Mouse (Mus musculus) 3T3-L1 (cell line): ENCODE results near the gene Olfr1406.
"Not testable (repeated sequence)": the region's sequence is repeated elsewhere in the genome, so short reads cannot be mapped to it uniquely, and the experiment has no call there.

Source experiments
- DNase-seq: peaks from one replicate; pipeline ENCODE4 v3.0.0-alpha.2; 2015; ENCODE audit warnings: low read depth, low spot score

Gene Olfr1406

DNA sequence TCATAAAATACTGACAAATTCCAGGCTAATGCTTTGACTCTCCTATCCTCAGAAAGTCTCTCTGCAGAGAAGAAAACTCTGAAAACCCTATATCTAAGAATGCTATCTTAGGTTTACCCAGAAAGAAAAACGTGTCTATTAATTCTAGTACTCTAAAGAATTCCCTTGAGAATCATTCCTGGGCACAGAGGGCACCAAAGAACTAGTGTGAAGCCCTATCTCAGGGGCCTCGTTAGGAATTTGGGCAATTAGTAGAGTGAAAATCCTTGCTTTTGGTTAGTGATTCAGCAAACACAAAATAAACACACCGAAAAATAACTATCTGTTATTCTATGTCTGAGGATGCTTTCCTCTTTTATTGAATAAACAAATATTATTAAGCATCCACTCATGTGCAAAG is at the start of gene Olfr1406:
Gene Olfr1406 (minus strand): TSS at position 101 of the 400 bp plus-strand sequence.
- no peak for DNase-seq

DNA sequence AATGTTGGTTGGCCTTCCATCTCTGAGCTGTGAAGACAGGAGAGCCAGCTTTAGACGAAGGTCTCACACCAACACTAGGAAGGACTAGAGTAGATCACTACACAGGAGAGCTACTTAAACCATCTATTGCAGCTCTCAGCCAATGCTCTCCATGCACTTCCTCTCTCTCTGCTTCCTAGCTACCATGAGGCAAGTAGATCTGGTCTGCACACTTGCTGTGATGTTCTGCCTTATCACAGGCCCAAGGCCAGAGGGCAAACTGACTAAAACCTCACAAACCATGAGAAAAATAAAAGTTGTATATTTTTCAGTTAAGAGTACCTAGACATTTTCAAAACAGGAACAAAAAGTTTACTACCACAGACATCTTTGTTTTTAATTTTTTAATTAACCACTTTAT is 46.6 kb upstream of the Olfr1406 start:
- DNase-seq = not testable (repeated sequence)

- no peak for DNase-seq
These were observed 36.6 kb upstream of the Olfr1406 start, which contains the start of gene Fcer1a for GRCm38 (mm10) chr1:173227081-173227480. Fcer1a (minus strand) TSS chr1:173227214.

- no peak for DNase-seq
These were observed 26.0 kb upstream of the Olfr1406 start for GRCm38 (mm10) chr1:173216481-173216880.

GRCm38 (mm10) chr1:173212092-173212491 is 21.7 kb upstream of the Olfr1406 start, which contains the start of gene Olfr1404:
Olfr1404 (plus strand) TSS chr1:173212392.
- DNase-seq = no peak

DNA sequence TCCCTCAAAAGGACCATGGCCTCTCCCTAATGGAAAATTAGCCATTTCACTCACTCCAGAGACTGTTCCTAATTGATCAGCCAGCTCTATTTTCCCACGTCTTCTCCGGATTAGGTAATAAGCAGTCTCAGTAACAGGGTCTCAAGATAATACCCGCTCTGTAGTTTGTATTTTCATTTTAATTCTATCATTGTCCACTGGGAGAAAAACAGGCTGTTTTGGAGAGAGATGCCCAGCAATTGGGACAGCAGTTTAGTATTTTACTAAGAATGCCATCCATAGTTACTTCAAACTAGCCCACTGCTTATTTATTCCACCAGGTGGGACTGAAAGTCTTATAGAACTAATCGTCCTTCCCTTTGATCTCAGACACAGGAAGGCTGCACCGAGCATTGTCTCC is 7.1 kb upstream of the Olfr1406 start, which contains the start of gene Olfr218:
Gene Olfr218 (plus strand): TSS at position 301 of the 400 bp plus-strand sequence.
- no peak for DNase-seq

GRCm38 (mm10) chr1:173196359-173196758 is 5.9 kb upstream of the Olfr1406 start:
- no peak for DNase-seq

GRCm38 (mm10) chr1:173192059-173192458 is 1.6 kb upstream of the Olfr1406 start:
- no peak for DNase-seq

DNA sequence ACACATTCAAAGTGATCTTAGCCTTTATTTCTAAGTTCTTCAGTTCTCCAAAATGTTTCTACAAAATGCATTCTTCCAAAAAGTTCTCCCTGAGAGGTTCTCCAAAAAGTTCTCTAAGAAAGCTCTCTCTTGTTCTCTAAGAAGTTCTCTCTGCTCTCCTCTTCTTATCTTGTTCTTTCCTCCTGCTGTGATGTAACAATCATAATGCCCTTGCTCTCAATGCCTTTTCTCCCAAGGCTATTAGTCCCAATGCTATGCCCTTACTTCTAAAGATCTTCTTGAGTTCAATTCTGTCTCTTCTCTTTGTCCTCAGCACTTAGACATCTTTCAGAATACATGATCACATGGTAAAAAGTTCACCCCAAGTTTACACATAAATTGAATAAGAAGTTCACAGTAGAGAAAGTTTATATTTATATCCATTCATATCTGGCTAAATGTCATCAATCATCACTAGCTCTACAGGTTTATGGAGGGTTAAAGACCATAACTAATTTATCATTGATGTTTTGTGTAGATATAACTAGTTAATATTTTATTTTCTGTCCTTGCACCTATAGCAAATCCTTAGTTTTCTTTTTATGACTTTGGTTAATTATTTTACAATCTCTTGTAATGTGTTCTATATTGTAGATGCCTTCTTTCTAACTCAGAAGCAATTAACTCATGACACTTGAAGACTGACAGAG is 16.1 kb downstream of the Olfr1406 start:
- DNase-seq = no peak

DNA sequence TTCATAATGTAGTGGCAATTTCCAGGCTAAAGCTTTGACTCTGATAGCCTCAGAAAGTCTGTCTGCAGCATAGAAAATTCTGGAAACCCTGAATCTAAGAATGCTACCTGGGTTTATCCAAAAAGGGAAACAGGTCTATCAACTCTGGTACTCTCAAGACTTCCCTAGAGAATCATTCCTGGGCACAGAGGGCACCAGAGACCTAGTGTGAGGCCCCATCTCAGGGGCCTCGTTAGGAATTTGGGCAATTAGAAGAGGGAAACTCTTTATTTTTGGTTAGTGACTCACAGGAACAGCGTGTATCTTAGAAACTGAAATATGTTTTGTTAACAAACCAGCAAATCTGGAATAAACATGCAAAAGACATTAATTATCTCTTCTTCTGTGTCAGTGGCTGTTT is 53.2 kb downstream of the Olfr1406 start, which contains the start of gene Olfr1408:
Gene Olfr1408 (minus strand): TSS at position 101 of the 400 bp plus-strand sequence.
- no peak for DNase-seq
